Comparison of ENCODE assay signal across 1 mouse cellular context in the genomic region with DNA sequence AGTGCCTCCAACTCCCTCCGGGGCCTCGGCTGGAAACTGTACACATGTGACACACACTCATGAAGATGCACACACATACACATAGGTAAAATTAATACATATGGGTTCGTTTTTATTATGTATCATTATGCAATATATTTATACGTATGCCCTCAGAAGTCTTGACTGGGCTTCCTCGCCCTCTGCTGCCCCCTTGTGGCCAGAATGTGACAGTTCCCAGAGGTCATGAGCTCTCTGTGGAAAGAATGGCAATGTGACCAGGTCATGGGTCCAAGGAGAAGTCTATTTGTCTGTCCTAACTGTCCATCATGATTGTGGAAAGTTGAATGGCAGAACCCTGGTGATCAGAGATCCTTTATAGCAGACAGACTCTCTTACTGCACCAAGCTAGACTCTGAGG.
TF ChIP-seq lines count a peak whose summit lies in the region.

No protein-coding gene starts in this region.

TF ChIP-seq in CH12.LX, 34 proteins besides CTCF, POLR2A, EP300 and RAD21 (continued from another document):
- TF ChIP-seq MXI1 (IDR thresholded peaks at IDR 0.05; ENCODE audit: low read depth, low read length) (no peak), ZMIZ1 (IDR thresholded peaks at IDR 0.05; ENCODE audit: low read depth, low read length) (no peak), ZKSCAN1 (IDR thresholded peaks at IDR 0.05; ENCODE audit: borderline replicate concordance, low read depth, low read length) (no peak), KAT2A (IDR thresholded peaks at IDR 0.05; ENCODE audit: insufficient replicate concordance, low read length) (no peak), TCF12 (IDR thresholded peaks at IDR 0.05; ENCODE audit: low read depth, low read length) (no peak)
